Mouse (Mus musculus) G1E (cell line): ENCODE measurements at regions not wholly inside any gene's neighbourhood (a gene's known extent, or its start where the extent isn't known, plus 50 kb on each side); places are given as distances from the start of the nearest gene placed in this dataset.

Source experiments
- ATAC-seq: 2 replicates; pipeline ENCODE4 v1.8.0; 2016; ENCODE audit warnings: mild to moderate bottlenecking; ENCODE audit not compliant: insufficient number of reproducible peaks, poor library complexity, low FRiP score, severe bottlenecking; ENCODE audit errors: extremely low read depth
- DNase-seq: peaks from one replicate; pipeline ENCODE4 v3.0.0; 2012; ENCODE audit warnings: low spot score
- H3K27me3 ChIP-seq: 2 replicates; pipeline ENCODE4 v1.6.1; 2012; ENCODE audit warnings: mild to moderate bottlenecking, low read length, inconsistent platforms; ENCODE audit not compliant: insufficient read depth
- H3K36me3 ChIP-seq: replicated peaks from 2 replicates; pipeline ENCODE3; 2012; ENCODE audit warnings: mild to moderate bottlenecking, inconsistent platforms
- H3K4me1 ChIP-seq: 2 replicates; pipeline ENCODE4 v1.6.1; 2012; ENCODE audit warnings: low read depth, low read length, inconsistent platforms, mixed read lengths; ENCODE audit not compliant: insufficient read depth
- H3K4me3 ChIP-seq: 2 replicates; pipeline ENCODE4 v1.5.1; 2012; ENCODE audit warnings: low read depth, mild to moderate bottlenecking, inconsistent platforms, low read length, moderate library complexity, mixed read lengths
- H3K9me3 ChIP-seq: replicated peaks from 2 replicates; pipeline ENCODE4 v1.6.1; 2012; ENCODE audit warnings: inconsistent platforms
- CTCF ChIP-seq: IDR thresholded peaks from 2 replicates; pipeline ENCODE4 v1.5.1; 2012; ENCODE audit warnings: low read depth, low read length, inconsistent platforms, mixed read lengths
- GATA1 ChIP-seq: IDR thresholded peaks from 2 replicates; pipeline ENCODE4 v1.6.1; 2012; ENCODE audit warnings: borderline replicate concordance, low read length, inconsistent platforms, mixed read lengths
- GATA2 ChIP-seq: IDR thresholded peaks from 2 replicates; pipeline ENCODE4 v1.6.1; 2012; ENCODE audit warnings: low read depth, low read length, inconsistent platforms, borderline replicate concordance
- POLR2AphosphoS5 ChIP-seq: IDR thresholded peaks from 2 replicates; pipeline ENCODE4 v1.6.1; 2012; ENCODE audit warnings: low read depth, low read length, inconsistent platforms; ENCODE audit not compliant: insufficient replicate concordance
- TAL1 ChIP-seq: conservative IDR thresholded peaks from 2 replicates; pipeline ENCODE4 v1.6.1; 2012; ENCODE audit warnings: low read depth, low read length, inconsistent platforms, mixed read lengths

DNA sequence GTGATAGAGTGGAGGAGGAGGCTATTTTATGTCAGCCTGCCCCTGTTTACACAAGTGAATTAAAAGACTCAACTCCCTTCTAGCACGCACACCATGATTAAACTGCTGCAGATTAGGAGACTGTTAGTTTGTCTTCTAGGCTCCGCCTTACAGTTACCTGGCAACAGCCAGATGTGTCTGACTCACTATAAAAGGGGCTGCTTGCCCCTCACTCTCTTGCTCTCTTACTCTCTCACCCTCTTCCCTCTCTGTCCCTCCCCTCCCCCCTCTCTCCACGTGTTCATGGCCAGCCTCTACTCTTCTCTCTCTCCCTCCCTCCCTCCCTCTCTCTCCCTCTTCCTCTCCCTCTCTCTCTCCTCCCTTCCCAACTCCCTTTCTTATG, 69.0 kb upstream of the Smndc1 start:
- Histone ChIP-seq H3K4me1 (peaks cover 2% of the 10 kb centered on the region), H3K4me3 (no peak overlapping the region), H3K36me3 (no peaks in the 10 kb centered on the region), H3K9me3 (no peaks in the 10 kb centered on the region), H3K27me3 (peaks cover 3% of the 10 kb centered on the region)
- no peak for ATAC-seq
- no peak for TF ChIP-seq TAL1
- no peak for TF ChIP-seq GATA2
- TF ChIP-seq CTCF, result no peak
- no peak for TF ChIP-seq POLR2AphosphoS5
- TF ChIP-seq GATA1, result no peak
- DNase-seq, result no peak

DNA sequence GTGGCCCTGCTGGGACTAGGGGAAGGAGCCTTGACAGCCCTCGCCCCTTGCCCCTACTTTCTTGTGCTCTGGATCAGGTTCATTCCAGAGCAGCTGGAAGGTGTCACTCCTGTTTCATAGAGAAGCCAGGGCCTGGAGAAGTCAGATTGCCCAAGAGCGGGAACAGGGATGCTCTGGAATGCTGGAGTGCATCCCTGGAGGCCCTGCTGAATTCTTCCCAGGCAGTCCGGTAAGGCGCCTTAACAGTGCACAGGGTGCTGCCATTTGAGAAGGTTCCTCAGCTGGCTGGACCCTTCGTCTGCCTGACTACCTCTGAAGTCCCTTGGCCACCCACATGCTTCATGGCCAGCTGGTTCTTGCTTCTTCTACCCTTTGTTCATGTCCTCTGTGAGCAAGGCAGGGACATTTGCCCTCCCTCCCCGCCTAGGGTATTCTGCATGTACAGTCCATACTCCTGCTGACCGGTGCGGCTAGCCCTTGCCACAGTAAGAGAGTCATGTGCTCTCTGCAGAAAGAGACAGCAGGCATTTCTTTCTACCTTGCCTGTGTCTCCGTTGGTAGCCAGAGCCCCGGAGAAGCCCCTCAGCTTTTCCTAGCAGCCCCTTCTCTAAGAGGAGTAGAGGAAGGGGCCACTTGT, 68.5 kb upstream of the Smndc1 start:
- DNase-seq (no peak), ATAC-seq (no peak)
- H3K4me1 ChIP-seq, result no peaks in the 10 kb centered on the region
- no peaks in the 10 kb centered on the region for H3K36me3 ChIP-seq
- no peaks in the 10 kb centered on the region for H3K9me3 ChIP-seq
- no peak for TF ChIP-seq POLR2AphosphoS5
- TF ChIP-seq TAL1, result no peak
- no peak for TF ChIP-seq CTCF
- no peak for TF ChIP-seq GATA1
- no peak for TF ChIP-seq GATA2
- H3K27me3 ChIP-seq, result peaks cover 3% of the 10 kb centered on the region
- no peak overlapping the region for H3K4me3 ChIP-seq

DNA sequence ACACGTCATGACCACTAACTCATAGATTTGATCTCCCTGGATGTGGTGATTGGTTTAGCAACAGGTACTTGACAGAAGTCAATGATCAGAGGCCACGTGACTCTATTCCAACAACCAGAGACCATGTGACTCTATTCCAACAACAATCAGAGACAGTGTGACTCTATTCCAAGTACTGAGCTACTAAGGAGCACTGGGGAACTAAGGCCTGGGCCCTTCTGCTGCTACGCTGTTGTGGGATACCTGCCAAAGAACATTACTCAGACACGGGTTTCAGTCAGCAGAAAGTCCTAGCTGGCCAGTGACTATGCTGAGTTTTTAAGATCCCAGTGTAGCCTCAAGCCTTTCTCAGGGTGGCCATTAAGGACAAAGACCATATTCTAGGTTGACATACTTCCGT, 66.3 kb upstream of the Smndc1 start:
- ATAC-seq (no peak), DNase-seq (no peak)
- TF ChIP-seq POLR2AphosphoS5 (no peak), TAL1 (no peak), CTCF (no peak), GATA2 (no peak), GATA1 (no peak)
- Histone ChIP-seq H3K9me3 (no peaks in the 10 kb centered on the region), H3K4me1 (no peaks in the 10 kb centered on the region), H3K27me3 (peaks cover 3% of the 10 kb centered on the region), H3K36me3 (no peaks in the 10 kb centered on the region), H3K4me3 (no peak overlapping the region)

DNA sequence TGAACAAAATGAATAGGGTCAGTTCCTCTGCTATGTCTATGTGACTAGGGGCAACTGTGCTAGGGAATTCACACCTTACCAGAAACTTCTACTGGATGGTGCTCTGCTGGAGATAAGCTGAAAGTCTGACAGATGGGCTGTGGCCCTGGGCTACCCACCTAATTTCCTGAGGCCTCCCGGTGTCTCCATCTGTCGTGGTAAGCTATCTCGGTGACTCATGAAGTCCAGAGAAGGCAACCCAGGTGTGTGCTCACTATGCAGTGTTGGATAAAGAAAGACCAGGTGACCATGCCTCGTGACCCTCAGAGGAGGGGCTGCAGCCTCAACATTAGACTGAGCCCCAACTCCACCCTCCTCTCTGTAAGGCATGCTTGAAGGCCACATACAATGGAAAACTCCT, 64.2 kb upstream of the Smndc1 start:
- TF ChIP-seq GATA2, result no peak
- Histone ChIP-seq H3K27me3 (peaks cover 10% of the 10 kb centered on the region), H3K4me3 (no peak overlapping the region), H3K9me3 (no peaks in the 10 kb centered on the region), H3K36me3 (no peaks in the 10 kb centered on the region), H3K4me1 (no peaks in the 10 kb centered on the region)
- no peak for ATAC-seq
- DNase-seq, result no peak

DNA sequence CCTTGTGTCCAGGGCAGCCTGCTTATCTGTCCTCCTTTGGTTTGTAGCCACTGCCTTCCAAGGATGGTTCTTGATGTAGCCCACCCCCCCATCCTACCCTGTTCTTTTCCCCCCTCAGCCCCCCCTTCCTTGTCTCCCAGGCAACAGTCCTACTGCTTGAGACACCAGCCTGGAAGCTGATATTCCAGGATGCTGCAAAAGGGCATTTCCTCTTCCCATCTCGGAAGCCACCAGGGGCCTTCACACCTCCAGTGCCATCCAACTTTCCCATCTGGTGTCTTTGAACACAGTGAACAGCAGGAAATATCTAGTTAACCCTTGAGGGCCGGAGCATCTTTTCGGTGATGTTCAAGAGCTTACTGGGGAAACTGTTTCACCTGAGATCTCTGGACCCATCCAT, 63.7 kb upstream of the Smndc1 start:
- no peaks in the 10 kb centered on the region for H3K36me3 ChIP-seq
- H3K4me3 ChIP-seq, result no peak overlapping the region
- no peaks in the 10 kb centered on the region for H3K9me3 ChIP-seq
- no peaks in the 10 kb centered on the region for H3K4me1 ChIP-seq
- ATAC-seq (no peak), DNase-seq (no peak)
- TF ChIP-seq POLR2AphosphoS5 (no peak), CTCF (no peak), GATA1 (no peak), GATA2 (no peak), TAL1 (no peak)
- H3K27me3 ChIP-seq, result peaks cover 10% of the 10 kb centered on the region

- H3K4me3 ChIP-seq, result no peak overlapping the region
- H3K36me3 ChIP-seq, result no peaks in the 10 kb centered on the region
- H3K27me3 ChIP-seq, result peaks cover 7% of the 10 kb centered on the region
- DNase-seq (no peak), ATAC-seq (no peak)
- TF ChIP-seq POLR2AphosphoS5, result no peak
- TF ChIP-seq GATA2, result no peak
- no peak for TF ChIP-seq GATA1
- no peak for TF ChIP-seq CTCF
- no peak for TF ChIP-seq TAL1
- no peaks in the 10 kb centered on the region for H3K9me3 ChIP-seq
- H3K4me1 ChIP-seq, result peaks cover 3% of the 10 kb centered on the region; the same call in 1 of the 2 replicates
These were observed 63.1 kb upstream of the Smndc1 start for GRCm38 (mm10) chr19:53453317-53453947.

DNA sequence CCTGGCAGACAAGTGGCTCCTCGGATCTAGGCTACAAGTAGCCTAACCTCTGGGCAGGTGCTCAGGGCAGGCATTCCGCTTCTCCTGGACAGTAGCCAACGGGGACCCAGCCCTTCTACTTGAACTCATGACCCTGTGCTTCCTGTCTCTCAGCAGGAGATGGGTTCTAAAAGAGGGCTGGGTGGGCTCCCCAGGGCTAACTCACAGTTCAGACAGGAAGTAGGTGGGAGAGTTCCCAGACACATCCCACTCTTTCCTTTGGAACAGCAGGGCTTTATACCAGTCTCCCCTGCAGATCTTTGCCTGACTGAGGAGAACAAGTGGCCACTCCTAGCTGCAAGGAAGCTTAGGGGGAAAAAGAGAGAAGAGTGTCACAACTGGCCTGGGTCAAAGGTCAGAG, 62.0 kb upstream of the Smndc1 start:
- Histone ChIP-seq H3K9me3 (no peaks in the 10 kb centered on the region), H3K27me3 (peaks cover 11% of the 10 kb centered on the region), H3K36me3 (no peaks in the 10 kb centered on the region), H3K4me3 (no peak overlapping the region), H3K4me1 (peaks cover 3% of the 10 kb centered on the region; the same call in 1 of the 2 replicates)
- TF ChIP-seq CTCF, result no peak
- no peak for TF ChIP-seq GATA1
- TF ChIP-seq GATA2, result no peak
- TF ChIP-seq POLR2AphosphoS5, result no peak
- TF ChIP-seq TAL1, result no peak
- ATAC-seq, result no peak
- no peak for DNase-seq
